Comparison of ENCODE assay signal across 20 mouse cellular contexts in the genomic region with DNA sequence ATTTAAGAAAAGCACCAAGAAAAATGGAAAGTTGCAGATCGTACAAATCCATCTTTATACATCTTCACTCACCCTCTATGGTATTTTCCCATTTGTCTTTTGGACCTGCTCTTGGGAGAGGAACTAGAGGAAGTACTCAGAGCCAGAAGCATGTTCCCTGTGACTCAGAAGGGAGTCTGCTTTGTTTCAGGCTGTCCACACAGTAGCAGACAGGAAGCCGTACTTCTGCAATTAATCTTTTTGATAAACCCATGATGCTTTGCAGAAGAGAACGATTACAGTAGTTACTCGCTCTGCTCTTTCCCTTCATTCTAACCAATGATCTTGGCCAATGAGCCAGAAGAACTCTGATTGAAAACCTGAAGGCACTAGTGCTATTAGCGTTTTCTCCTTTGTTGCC.
DNase-seq lines count a peak whose midpoint lies in the region; ATAC-seq and TF ChIP-seq lines count a peak whose summit lies in the region.
"Had no signal": no experiment of that assay in that cellular context is flagged by ENCODE, and none has a peak within 500 bp of the region (broad histone marks: within the 10 kb centered on the region; RNA-seq: fewer than 3 reads in every experiment).

No protein-coding gene starts in this region.

- TF ChIP-seq POLR2A in lung, adult 2 months (IDR thresholded peaks at IDR 0.05; ENCODE audit: borderline replicate concordance, extremely low read depth, low read depth, low read length) = no peak

- H3K4me2 ChIP-seq in heart, embryonic 16.5 days (ENCODE audit: low read depth, low read length) = no peak overlapping the region
- no peak overlapping the region for H3K4me2 ChIP-seq in heart, postnatal 0 days (ENCODE audit: low read depth, low read length)
- H3K4me2 ChIP-seq: hindbrain, embryonic 15.5 days; liver, embryonic 12.5 days; midbrain, embryonic 13.5 days had no signal

- DNase-seq in heart, embryonic 10.5 days (ENCODE audit: low spot score) = peak; percentile 82
- DNase-seq in heart, postnatal 36 days = no peak
- DNase-seq in heart, postnatal 25 days (ENCODE audit: low spot score) = no peak
- peak; percentile 39 for DNase-seq in heart, postnatal 0 days (ENCODE audit: low spot score)
- DNase-seq in right cerebral cortex, postnatal 14 days = no peak
- no peak for DNase-seq in lung, adult 2 months
- DNase-seq: adrenal gland, adult 8-10 months; cerebellum, postnatal 10 days; gastrocnemius, postnatal 25 days; kidney, adult 2 months; kidney, postnatal 10 days; lung, adult 18-20 months; lung, postnatal 14 days; thymus, adult 2 months; thymus, postnatal 4 days had no signal

- H3K4me3 ChIP-seq in heart, embryonic 10.5 days = no peak overlapping the region
- no peak overlapping the region for H3K4me3 ChIP-seq in heart, embryonic 16.5 days (ENCODE audit: low read length)
- no peak overlapping the region for H3K4me3 ChIP-seq in heart, postnatal 0 days (ENCODE audit: low read depth, low read length)
- no peak overlapping the region for H3K4me3 ChIP-seq in lung, adult 2 months (replicated peaks; ENCODE audit: extremely low read depth, low read depth, low read length)
- H3K4me3 ChIP-seq: embryonic facial prominence, embryonic 10.5 days; hindbrain, embryonic 15.5 days; liver, embryonic 12.5 days; midbrain, embryonic 13.5 days had no signal

- H3K4me1 ChIP-seq in heart, embryonic 10.5 days = no peaks in the 10 kb centered on the region
- no peaks in the 10 kb centered on the region for H3K4me1 ChIP-seq in heart, embryonic 16.5 days (ENCODE audit: control insufficient read depth, insufficient read depth, low read length)
- no peaks in the 10 kb centered on the region for H3K4me1 ChIP-seq in heart, postnatal 0 days (ENCODE audit: control insufficient read depth, insufficient read depth)
- no peaks in the 10 kb centered on the region for H3K4me1 ChIP-seq in lung, adult 2 months (ENCODE audit: control insufficient read depth, insufficient read depth, low read length)
- H3K4me1 ChIP-seq: embryonic facial prominence, embryonic 10.5 days; hindbrain, embryonic 15.5 days; liver, embryonic 12.5 days; midbrain, embryonic 13.5 days had no signal

- intact Hi-C loops in heart, postnatal 36 days (cut with DNase I) = no loop called here
- intact Hi-C loops in heart, postnatal 25 days (cut with DNase I) = no loop called here

- no peak overlapping the region for H3K9ac ChIP-seq in heart, embryonic 16.5 days (ENCODE audit: low read length)
- H3K9ac ChIP-seq in heart, postnatal 0 days (replicated peaks; ENCODE audit: low read depth, low read length) = no peak overlapping the region
- H3K9ac ChIP-seq: hindbrain, embryonic 15.5 days; liver, embryonic 12.5 days; midbrain, embryonic 13.5 days had no signal

- no peaks in the 10 kb centered on the region for H3K36me3 ChIP-seq in heart, embryonic 10.5 days
- H3K36me3 ChIP-seq in heart, embryonic 16.5 days (ENCODE audit: control insufficient read depth, insufficient read depth) = no peaks in the 10 kb centered on the region
- H3K36me3 ChIP-seq in heart, postnatal 0 days (replicated peaks; ENCODE audit: control insufficient read depth, insufficient read depth, low read length) = no peaks in the 10 kb centered on the region
- H3K36me3 ChIP-seq: embryonic facial prominence, embryonic 10.5 days; hindbrain, embryonic 15.5 days; liver, embryonic 12.5 days; midbrain, embryonic 13.5 days had no signal

- whole genome bisulfite sequencing in heart, embryonic 10.5 days = 38% methylated on average over 5 of the region's 5 CpGs
- WGBS in heart, embryonic 16.5 days = 24% methylated on average over 5 of the region's 5 CpGs
- WGBS in heart, postnatal 0 days = 20% methylated on average over 5 of the region's 5 CpGs
- WGBS in lung, adult 2 months = 40% methylated on average over 5 of the region's 5 CpGs

- H3K27me3 ChIP-seq in heart, embryonic 10.5 days (ENCODE audit: insufficient read depth, poor library complexity, severe bottlenecking) = no peaks in the 10 kb centered on the region
- H3K27me3 ChIP-seq in heart, embryonic 16.5 days (ENCODE audit: control insufficient read depth, insufficient read depth, low read length) = no peaks in the 10 kb centered on the region
- H3K27me3 ChIP-seq in heart, postnatal 0 days (ENCODE audit: control insufficient read depth, insufficient read depth, low read length) = no peaks in the 10 kb centered on the region
- H3K27me3 ChIP-seq: hindbrain, embryonic 15.5 days; liver, embryonic 12.5 days; midbrain, embryonic 13.5 days had no signal

- 0 out of 2 replicates have a peak, but pooled peaks have one; percentile 32 for TF ChIP-seq EP300 in heart, postnatal 0 days (IDR thresholded peaks at IDR 0.05; ENCODE audit: low read depth)

- no peak overlapping the region for H3K27ac ChIP-seq in heart, embryonic 10.5 days
- no peak overlapping the region for H3K27ac ChIP-seq in heart, embryonic 16.5 days (ENCODE audit: low read length)
- H3K27ac ChIP-seq in heart, postnatal 0 days (ENCODE audit: low read depth) = no peak overlapping the region
- H3K27ac ChIP-seq: embryonic facial prominence, embryonic 10.5 days; hindbrain, embryonic 15.5 days; liver, embryonic 12.5 days; midbrain, embryonic 13.5 days had no signal

- ATAC-seq in heart, embryonic 16.5 days (replicated peaks; ENCODE audit: extremely low read depth, insufficient read depth, low FRiP score) = peak; percentile 78
- peak; percentile 82 for ATAC-seq in heart, postnatal 0 days (ENCODE audit: insufficient read depth, low read depth)
- ATAC-seq: liver, embryonic 12.5 days; midbrain, embryonic 13.5 days had no signal

- H3K9me3 ChIP-seq in heart, embryonic 10.5 days = no peaks in the 10 kb centered on the region
- no peaks in the 10 kb centered on the region for H3K9me3 ChIP-seq in heart, embryonic 16.5 days (replicated peaks; ENCODE audit: control insufficient read depth, low read length)
- H3K9me3 ChIP-seq in heart, postnatal 0 days (replicated peaks; ENCODE audit: control insufficient read depth, low read length) = no peaks in the 10 kb centered on the region
- H3K9me3 ChIP-seq: embryonic facial prominence, embryonic 10.5 days; hindbrain, embryonic 15.5 days; liver, embryonic 12.5 days; midbrain, embryonic 13.5 days had no signal

- TF ChIP-seq CTCF in heart, postnatal 0 days (IDR thresholded peaks at IDR 0.05; ENCODE audit: low read depth) = no peak
- TF ChIP-seq CTCF in lung, adult 2 months (IDR thresholded peaks at IDR 0.05; ENCODE audit: insufficient read depth, low read length) = no peak

Comparison
In these comparisons a context has a peak if more than half of its experiments do, and no peak if none do; other contexts are left out.
1. DNase-seq: peak in heart, embryonic 10.5 days (single experiment) and heart, postnatal 0 days (single experiment); none in heart, postnatal 36 days (0 of 2), heart, postnatal 25 days (single experiment), right cerebral cortex, postnatal 14 days (single experiment) and lung, adult 2 months (single experiment).